Mouse (Mus musculus) hindbrain, embryonic 13.5 days (tissue): Measurements from ENCODE around the gene Cep104. TPM values are rescaled to one million over a fixed set of nuclear protein-coding genes. Genes with fewer than 3 reads are reported as not detected.
A peak's percentile ranks its signal among the peaks of the same experiment; 100 is the strongest.

Source experiments
- ATAC-seq: fragments of 200-750 bp; cut with Nextera tagmentation; 2 replicates; pipeline ENCODE4 v1.8.0; 2017; ENCODE audit warnings: moderate TSS enrichment; ENCODE audit not compliant: low FRiP score
- H3K27ac ChIP-seq: fragments of 300-500 bp; sonication (generic); 2 replicates; pipeline ENCODE4 v1.5.1; 2015; ENCODE audit warnings: inconsistent platforms, mild to moderate bottlenecking, moderate library complexity
- H3K27me3 ChIP-seq: fragments of 300-500 bp; sonication (generic); 2 replicates; pipeline ENCODE4 v1.6.1; 2015; ENCODE audit warnings: mild to moderate bottlenecking, inconsistent platforms
- H3K36me3 ChIP-seq: fragments of 300-500 bp; sonication (generic); 2 replicates; pipeline ENCODE4 v1.6.1; 2015; ENCODE audit warnings: mild to moderate bottlenecking, inconsistent platforms
- H3K4me1 ChIP-seq: fragments of 300-500 bp; sonication (generic); replicated peaks from 2 replicates; pipeline ENCODE4 v1.6.1; 2015; ENCODE audit warnings: inconsistent platforms
- H3K4me2 ChIP-seq: fragments of 300-500 bp; sonication (generic); 2 replicates; pipeline ENCODE4 v1.6.1; 2015; ENCODE audit warnings: inconsistent platforms, mild to moderate bottlenecking, moderate library complexity
- H3K4me3 ChIP-seq: fragments of 300-500 bp; sonication (generic); 2 replicates; pipeline ENCODE4 v1.5.1; 2015; ENCODE audit warnings: mild to moderate bottlenecking, inconsistent platforms
- H3K9ac ChIP-seq: fragments of 300-500 bp; sonication (generic); 2 replicates; pipeline ENCODE4 v1.6.1; 2015; ENCODE audit warnings: mild to moderate bottlenecking, inconsistent platforms
- H3K9me3 ChIP-seq: fragments of 300-500 bp; sonication (generic); 2 replicates; pipeline ENCODE4 v1.6.1; 2016; ENCODE audit warnings: inconsistent platforms
- WGBS: fragments of 180-500 bp; shearing (Covaris S2); methylation state at CpG from one replicate; pipeline ENCODE4 v1.1.7; 2015; 5-methylcytosine and 5-hydroxymethylcytosine counted together
- polyA plus RNA-seq: library from polyadenylated mRNA; unstranded; fragments of >200 nt; fragmentation: Nextera tagmentation; extraction: Ambion mirVana; gene quantifications from 2 replicates; pipeline ENCODE4 v1.2.1, GENCODE M21; 2015

Gene Cep104
- polyA plus RNA-seq, 1 experiment from 2014 or later = 16.1 TPM

DNA sequence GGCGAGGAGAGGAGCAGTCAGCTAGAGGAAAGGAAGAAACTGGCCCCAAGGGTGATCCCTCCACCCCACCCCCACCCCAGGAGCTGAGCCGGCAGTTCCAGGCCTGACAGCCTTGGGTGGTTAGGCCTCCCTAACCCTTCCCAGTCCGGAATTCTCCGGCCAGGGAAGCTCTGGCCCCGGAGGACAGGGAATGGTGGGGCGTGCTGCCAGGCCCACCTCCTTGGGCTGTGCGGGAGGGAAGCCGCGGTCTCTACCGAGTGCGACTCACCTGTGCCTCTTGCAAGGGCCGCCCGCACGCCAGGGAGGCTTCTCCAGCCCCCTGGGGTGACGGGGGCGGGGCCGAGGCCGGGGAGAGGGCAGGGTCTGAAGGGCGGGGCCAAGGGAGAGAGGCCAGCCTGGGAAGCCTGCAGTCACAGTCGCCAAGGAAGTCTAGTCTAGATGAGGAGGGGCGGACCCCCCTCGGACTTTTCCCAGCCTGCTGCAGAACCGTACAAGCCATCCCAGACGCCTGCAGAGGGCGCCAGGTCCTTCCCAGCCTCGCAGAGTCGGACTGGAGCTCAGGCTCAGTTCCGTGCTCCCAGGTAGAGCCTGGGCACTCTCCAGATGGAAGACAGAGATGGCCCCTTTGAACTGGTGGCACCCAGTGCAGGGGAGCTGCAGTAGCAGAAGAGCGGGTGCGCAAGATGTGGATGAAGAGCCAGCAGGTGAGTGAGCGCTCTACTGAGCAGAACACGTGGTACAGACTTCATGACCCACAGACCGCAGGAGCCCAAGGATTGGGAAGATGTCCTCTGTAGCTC lies 50.8 kb downstream of the Cep104 start, which contains the start of gene Smim1:
Gene Smim1, minus strand, starts transcription at position 590 of the 800 bp plus-strand sequence.
- peaks cover 43% of the 10 kb centered on the region for H3K27me3 ChIP-seq
- H3K36me3 ChIP-seq = peaks cover 16% of the 10 kb centered on the region
- H3K9me3 ChIP-seq = no peaks in the 10 kb centered on the region
- H3K4me3 ChIP-seq = peak within 1 kb of the TSS; percentile 29
- H3K27ac ChIP-seq = no peak within 1 kb of the TSS
- WGBS = under 1% methylated on average over 33 of the region's 33 CpGs
- H3K4me2 ChIP-seq = peak within 1 kb of the TSS; percentile 59
- H3K4me1 ChIP-seq = peaks cover 37% of the 10 kb centered on the region
- peak within 1 kb of the TSS; percentile 65 for H3K9ac ChIP-seq
- peak; percentile 55 for ATAC-seq

DNA sequence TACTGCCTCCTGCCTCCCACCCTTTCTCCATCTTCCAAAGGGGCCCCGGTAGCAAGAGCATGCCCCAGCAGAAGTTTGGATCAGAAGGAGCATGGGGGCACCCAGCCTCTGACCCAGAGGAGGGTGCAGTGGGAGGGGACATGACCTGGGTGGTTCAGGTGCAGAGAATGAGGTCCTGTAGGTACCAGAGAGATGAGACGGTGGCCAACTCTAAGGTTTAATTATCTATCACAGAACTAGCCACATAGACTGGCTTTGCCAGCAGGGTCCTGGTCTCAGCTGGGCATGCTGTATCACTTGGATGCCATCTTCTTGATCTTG lies 51.4 kb downstream of the Cep104 start:
- Histone ChIP-seq H3K9ac (0 out of 2 replicates have a peak overlapping the region, but pooled peaks have one; percentile 65), H3K4me2 (peak overlapping the region; percentile 59), H3K36me3 (peaks cover 10% of the 10 kb centered on the region), H3K9me3 (no peaks in the 10 kb centered on the region), H3K27me3 (peaks cover 43% of the 10 kb centered on the region), H3K4me3 (peak overlapping the region; percentile 29; the same call in 1 of the 2 replicates), H3K4me1 (peaks cover 37% of the 10 kb centered on the region), H3K27ac (no peak overlapping the region)
- WGBS = 33% methylated on average over 2 of the region's 2 CpGs
- ATAC-seq = no peak

DNA sequence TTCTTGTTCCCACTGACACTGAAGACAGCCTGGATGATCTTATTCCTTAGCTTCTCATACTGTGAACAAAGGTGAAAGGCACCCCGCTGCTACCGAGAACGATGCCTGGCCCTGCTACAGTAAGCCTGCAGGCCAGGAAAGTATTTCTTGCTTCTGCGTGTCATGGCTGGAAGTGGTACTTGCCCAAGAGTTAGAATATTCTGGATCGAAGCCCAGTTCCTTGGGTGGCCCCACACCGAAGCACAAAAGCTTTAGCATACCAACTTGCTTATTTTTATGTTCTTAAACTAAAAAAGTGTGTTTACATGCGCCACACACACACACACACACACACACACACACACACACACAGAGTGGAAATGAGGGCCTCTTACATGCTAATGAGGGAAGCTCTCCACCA lies 53.1 kb downstream of the Cep104 start:
- peaks cover 36% of the 10 kb centered on the region for H3K4me1 ChIP-seq
- 83% methylated on average over 7 of the region's 7 CpGs for WGBS
- no peak overlapping the region for H3K27ac ChIP-seq
- H3K36me3 ChIP-seq = no peaks in the 10 kb centered on the region
- no peaks in the 10 kb centered on the region for H3K9me3 ChIP-seq
- peaks cover 45% of the 10 kb centered on the region for H3K27me3 ChIP-seq
- H3K4me2 ChIP-seq = no peak overlapping the region
- ATAC-seq = no peak
- H3K4me3 ChIP-seq = no peak overlapping the region
- no peak overlapping the region for H3K9ac ChIP-seq

GRCm38 (mm10) chr4:154028646-154029045 lies 53.7 kb downstream of the Cep104 start:
- Histone ChIP-seq H3K9me3 (no peaks in the 10 kb centered on the region), H3K4me1 (peaks cover 30% of the 10 kb centered on the region), H3K9ac (no peak overlapping the region), H3K4me3 (no peak overlapping the region), H3K27me3 (peaks cover 47% of the 10 kb centered on the region), H3K4me2 (no peak overlapping the region), H3K36me3 (no peaks in the 10 kb centered on the region), H3K27ac (no peak overlapping the region)
- no peak for ATAC-seq

DNA sequence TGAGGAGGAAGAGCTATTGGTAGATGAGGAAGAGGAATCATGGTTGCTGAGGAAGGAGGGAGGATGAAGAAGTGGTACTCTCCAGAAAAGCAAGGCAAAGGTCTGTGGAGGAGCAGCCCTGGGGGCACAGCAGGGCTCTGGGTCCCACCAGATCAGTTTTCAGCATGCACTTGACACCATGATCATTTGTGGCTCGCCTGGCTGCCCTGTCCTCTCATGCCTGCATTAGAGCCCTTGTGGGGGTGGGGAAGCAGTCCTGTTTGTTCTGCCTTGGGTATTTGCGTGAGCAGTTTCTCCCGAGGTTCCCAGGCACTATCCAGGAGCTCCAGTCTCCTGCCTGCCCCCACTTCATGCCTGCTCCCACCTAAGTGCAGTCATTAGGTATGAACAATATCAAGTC lies 62.1 kb downstream of the Cep104 start:
- Histone ChIP-seq H3K4me1 (no peaks in the 10 kb centered on the region), H3K27ac (no peak overlapping the region), H3K9me3 (no peaks in the 10 kb centered on the region), H3K36me3 (no peaks in the 10 kb centered on the region), H3K9ac (no peak overlapping the region), H3K4me2 (no peak overlapping the region), H3K27me3 (peaks cover 16% of the 10 kb centered on the region), H3K4me3 (no peak overlapping the region)
- 46% methylated on average over 3 of the region's 3 CpGs for WGBS
- no peak for ATAC-seq

DNA sequence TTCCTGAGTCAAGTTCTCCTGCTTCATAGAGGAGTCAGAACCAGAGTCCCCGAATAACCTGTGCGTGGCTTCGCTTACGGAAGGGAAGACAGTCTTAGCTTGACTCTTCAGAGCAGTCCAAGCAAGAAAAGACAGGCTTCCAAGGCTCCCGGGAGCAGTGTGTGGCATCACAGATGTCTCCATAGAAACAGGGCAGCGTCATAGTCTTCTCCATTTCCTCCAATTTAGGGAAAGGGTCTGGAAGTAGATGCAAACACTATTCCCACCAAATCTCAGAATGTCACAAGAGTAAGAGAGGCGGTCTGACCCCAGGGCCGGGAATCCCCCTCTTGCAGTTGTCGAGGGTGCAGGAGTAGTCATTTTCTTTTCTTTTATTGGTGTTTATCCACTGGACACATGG lies 67.6 kb downstream of the Cep104 start, which contains the start of gene Ccdc27:
Gene Ccdc27, minus strand, starts transcription at position 101 of the 400 bp plus-strand sequence.
- no peak for ATAC-seq

DNA sequence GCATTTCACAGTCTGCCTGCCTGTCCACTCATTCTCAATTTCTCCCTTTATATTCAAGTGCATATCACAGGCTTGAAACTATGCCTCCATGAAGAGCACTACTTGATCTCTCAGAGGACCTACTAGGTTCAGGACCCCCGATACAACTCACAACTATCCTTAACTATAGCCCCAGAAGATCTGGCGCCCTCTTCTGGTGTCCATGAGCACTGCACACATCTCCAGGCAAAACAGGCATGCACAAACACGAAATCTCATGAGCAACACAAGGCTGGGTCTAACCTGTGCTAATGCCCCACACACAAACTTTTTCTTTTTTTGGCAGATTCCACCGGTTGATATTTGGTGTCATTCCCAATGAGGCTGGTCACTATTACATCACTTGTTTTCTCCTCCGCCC lies 70.8 kb downstream of the Cep104 start:
- no peaks in the 10 kb centered on the region for H3K9me3 ChIP-seq
- no peak overlapping the region for H3K27ac ChIP-seq
- no peak overlapping the region for H3K4me3 ChIP-seq
- H3K4me1 ChIP-seq = no peaks in the 10 kb centered on the region
- ATAC-seq = no peak
- 68% methylated on average over 5 of the region's 5 CpGs for WGBS
- H3K36me3 ChIP-seq = no peaks in the 10 kb centered on the region
- peaks cover 20% of the 10 kb centered on the region; the same call in 1 of the 2 replicates for H3K27me3 ChIP-seq
- no peak overlapping the region for H3K9ac ChIP-seq
- no peak overlapping the region for H3K4me2 ChIP-seq

More for the DNA sequence above, 67.6 kb downstream of the Cep104 start, which contains the start of gene Ccdc27:
- H3K27ac ChIP-seq = no peak within 1 kb of the TSS
- H3K36me3 ChIP-seq = no peaks in the 10 kb centered on the region
- H3K9ac ChIP-seq = no peak within 1 kb of the TSS
- WGBS = 87% methylated on average over 9 of the region's 9 CpGs
- no peaks in the 10 kb centered on the region for H3K9me3 ChIP-seq
- H3K4me2 ChIP-seq = no peak within 1 kb of the TSS
- peaks cover 20% of the 10 kb centered on the region for H3K27me3 ChIP-seq
- no peak within 1 kb of the TSS for H3K4me3 ChIP-seq
- no peaks in the 10 kb centered on the region for H3K4me1 ChIP-seq

DNA sequence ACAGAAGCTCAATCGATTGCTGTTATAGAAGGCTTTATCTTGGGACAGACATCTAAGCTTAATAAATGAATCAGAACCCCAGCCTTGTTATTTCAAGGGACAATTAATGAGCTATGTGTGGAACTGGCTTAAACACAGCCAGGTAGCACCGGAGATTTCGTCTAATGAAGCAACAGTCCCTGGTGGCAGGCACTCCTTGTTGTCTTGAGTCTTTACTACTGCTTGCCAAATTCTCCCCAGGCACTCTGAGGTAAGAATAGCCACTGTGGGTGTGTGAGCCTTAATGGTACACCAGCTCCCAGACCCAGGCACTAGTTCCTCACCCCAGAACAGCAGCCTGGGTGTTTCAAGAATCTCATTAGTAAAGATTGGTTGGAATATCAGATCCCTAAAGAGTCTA lies 76.4 kb downstream of the Cep104 start:
- 89% methylated on average over 3 of the region's 3 CpGs for WGBS
- Histone ChIP-seq H3K9me3 (no peaks in the 10 kb centered on the region), H3K4me2 (no peak overlapping the region), H3K4me1 (no peaks in the 10 kb centered on the region), H3K27ac (no peak overlapping the region), H3K4me3 (no peak overlapping the region), H3K27me3 (0 out of 2 replicates have a peak, but pooled peaks cover 3% of the 10 kb centered on the region), H3K9ac (no peak overlapping the region), H3K36me3 (no peaks in the 10 kb centered on the region)
- ATAC-seq = no peak

DNA sequence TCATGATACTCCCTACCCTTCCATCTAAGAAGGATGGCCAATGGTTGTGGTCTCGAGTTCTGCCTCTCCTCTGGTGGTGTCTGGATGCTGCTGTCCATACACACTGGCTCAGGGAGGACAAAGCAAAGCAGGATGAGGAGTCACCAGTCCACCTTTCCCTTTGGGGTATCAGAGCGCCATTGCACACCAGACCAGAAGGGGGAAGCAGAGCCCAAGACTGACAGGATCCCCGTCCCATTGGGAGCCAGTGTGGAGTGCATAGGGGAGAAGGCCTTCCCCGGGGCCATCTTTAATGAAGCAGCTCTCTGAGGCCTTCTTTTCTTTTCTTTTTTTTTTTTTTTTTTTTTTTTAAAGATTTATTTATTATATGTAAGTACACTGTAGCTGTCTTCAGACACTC lies 78.1 kb downstream of the Cep104 start:
- Histone ChIP-seq H3K9ac (no peak overlapping the region), H3K4me2 (no peak overlapping the region), H3K9me3 (no peaks in the 10 kb centered on the region), H3K27ac (no peak overlapping the region), H3K4me3 (no peak overlapping the region), H3K36me3 (no peaks in the 10 kb centered on the region), H3K4me1 (no peaks in the 10 kb centered on the region), H3K27me3 (no peaks in the 10 kb centered on the region)
- WGBS = 63% methylated on average over 4 of the region's 4 CpGs
- no peak for ATAC-seq

- H3K27me3 ChIP-seq = no peaks in the 10 kb centered on the region
- H3K36me3 ChIP-seq = no peaks in the 10 kb centered on the region
- WGBS = 95% methylated on average over 7 of the region's 7 CpGs
- no peak for ATAC-seq
- no peak overlapping the region for H3K4me2 ChIP-seq
- no peak overlapping the region for H3K9ac ChIP-seq
- no peaks in the 10 kb centered on the region for H3K9me3 ChIP-seq
- no peaks in the 10 kb centered on the region for H3K4me1 ChIP-seq
- H3K27ac ChIP-seq = no peak overlapping the region
- H3K4me3 ChIP-seq = no peak overlapping the region
These were observed 80.5 kb downstream of the Cep104 start for GRCm38 (mm10) chr4:154055482-154055881.

DNA sequence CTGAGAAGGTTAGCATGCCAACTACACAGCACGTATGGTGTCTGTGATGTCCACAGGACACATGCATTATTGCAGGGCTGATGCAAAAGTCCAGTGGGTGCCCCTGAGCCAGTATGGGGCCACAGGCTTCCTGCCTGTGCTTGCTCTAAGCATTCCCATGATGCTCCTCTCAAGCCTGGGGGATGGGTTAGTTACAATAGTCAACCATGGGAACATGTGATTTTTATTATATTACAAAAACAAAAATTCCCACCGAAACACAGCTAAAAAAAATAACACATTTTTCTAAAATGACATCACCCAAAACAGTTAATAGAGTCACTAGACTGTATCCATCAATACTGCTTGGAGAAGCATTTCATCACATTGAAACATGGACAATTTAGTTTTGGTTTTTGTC lies 81.1 kb downstream of the Cep104 start:
- no peaks in the 10 kb centered on the region for H3K9me3 ChIP-seq
- no peaks in the 10 kb centered on the region for H3K4me1 ChIP-seq
- H3K4me3 ChIP-seq = no peak overlapping the region
- no peak overlapping the region for H3K9ac ChIP-seq
- no peaks in the 10 kb centered on the region for H3K36me3 ChIP-seq
- 74% methylated on average over 2 of the region's 2 CpGs for WGBS
- H3K27ac ChIP-seq = no peak overlapping the region
- no peak overlapping the region for H3K4me2 ChIP-seq
- ATAC-seq = no peak
- H3K27me3 ChIP-seq = no peaks in the 10 kb centered on the region

DNA sequence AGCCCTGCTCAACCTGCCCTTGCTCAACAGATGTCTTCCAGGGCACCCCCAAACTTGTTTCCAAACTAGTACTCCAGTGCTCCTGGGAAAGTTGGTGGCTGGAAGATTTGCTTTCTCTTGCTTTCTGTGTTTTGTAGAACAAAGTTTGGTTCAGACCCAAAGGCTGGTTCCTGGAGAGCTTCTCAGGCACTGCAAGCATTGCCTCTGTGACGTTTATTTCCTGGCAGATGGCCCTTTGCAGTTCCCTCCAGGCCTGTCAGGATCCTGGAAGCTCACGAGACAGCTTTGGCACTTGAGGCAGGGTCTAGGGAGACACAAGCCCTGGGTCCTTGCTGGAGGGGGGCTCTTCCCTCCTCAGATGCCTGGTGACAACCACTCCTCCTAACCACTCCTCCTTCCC lies 81.7 kb downstream of the Cep104 start:
- Histone ChIP-seq H3K9ac (no peak overlapping the region), H3K9me3 (no peaks in the 10 kb centered on the region), H3K36me3 (no peaks in the 10 kb centered on the region), H3K4me3 (no peak overlapping the region), H3K27ac (no peak overlapping the region), H3K4me1 (no peaks in the 10 kb centered on the region), H3K27me3 (no peaks in the 10 kb centered on the region; the same call in 1 of the 2 replicates), H3K4me2 (no peak overlapping the region)
- ATAC-seq = no peak
- WGBS = 73% methylated on average over 2 of the region's 2 CpGs

DNA sequence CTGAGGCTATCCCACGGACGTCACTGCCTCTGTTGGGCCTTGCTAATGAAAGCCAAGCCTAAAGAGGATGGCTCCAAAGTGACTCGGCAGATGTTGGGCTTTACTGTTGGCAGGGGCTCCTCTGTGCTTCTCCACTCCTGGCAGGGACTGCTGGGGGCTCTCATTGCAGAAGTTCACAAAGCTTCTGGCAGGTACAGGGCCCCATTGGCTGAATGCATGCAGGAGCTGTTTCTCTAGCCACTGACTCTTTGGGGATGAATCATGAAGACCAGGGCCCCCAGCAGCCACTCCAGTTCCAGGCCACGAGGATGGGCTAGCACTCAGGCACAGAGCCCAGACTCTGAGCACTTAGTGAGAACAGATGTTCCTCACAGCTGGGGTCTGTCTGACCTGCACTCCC lies 82.7 kb downstream of the Cep104 start:
- H3K4me2 ChIP-seq = no peak overlapping the region
- H3K27ac ChIP-seq = no peak overlapping the region
- H3K27me3 ChIP-seq = no peaks in the 10 kb centered on the region; the same call in 1 of the 2 replicates
- no peak overlapping the region for H3K4me3 ChIP-seq
- no peak overlapping the region for H3K9ac ChIP-seq
- ATAC-seq = no peak
- WGBS = 68% methylated on average over 4 of the region's 4 CpGs
- H3K9me3 ChIP-seq = no peaks in the 10 kb centered on the region
- H3K36me3 ChIP-seq = no peaks in the 10 kb centered on the region
- no peaks in the 10 kb centered on the region for H3K4me1 ChIP-seq
